19 mouse cellular contexts compared by ENCODE assay signal in genomic region chr1:54614963-54615362, GRCm38 (mm10). TPM values are rescaled to one million over a fixed set of nuclear protein-coding genes. Genes with fewer than 3 reads are reported as not detected.
A peak's percentile ranks its signal among the peaks of the same experiment; 100 is the strongest.
DNase-seq lines count a peak whose midpoint lies in the region; ATAC-seq and TF ChIP-seq lines count a peak whose summit lies in the region.
"Had no signal": no experiment of that assay in that cellular context is flagged by ENCODE, and none has a peak within 500 bp of the region (broad histone marks: within the 10 kb centered on the region; RNA-seq: fewer than 3 reads in every experiment).

No protein-coding gene starts in this region.

- no peak for TF ChIP-seq EP300 in lung, postnatal 0 days (IDR thresholded peaks at IDR 0.05)

- no peak overlapping the region for H3K27ac ChIP-seq in hindbrain, postnatal 0 days
- H3K27ac ChIP-seq in hindbrain, embryonic 16.5 days (ENCODE audit: low read depth, low read length) = no peak overlapping the region
- no peak overlapping the region for H3K27ac ChIP-seq in lung, postnatal 0 days (ENCODE audit: low read length)
- H3K27ac ChIP-seq: heart, embryonic 15.5 days; hindbrain, embryonic 13.5 days; limb, embryonic 13.5 days had no signal

- no peaks in the 10 kb centered on the region for H3K27me3 ChIP-seq in hindbrain, postnatal 0 days (ENCODE audit: insufficient read depth, low read length)
- no peaks in the 10 kb centered on the region for H3K27me3 ChIP-seq in hindbrain, embryonic 16.5 days (replicated peaks; ENCODE audit: control insufficient read depth, insufficient read depth, low read length)
- H3K27me3 ChIP-seq in lung, postnatal 0 days (replicated peaks; ENCODE audit: insufficient read depth, low read length) = no peaks in the 10 kb centered on the region
- H3K27me3 ChIP-seq: heart, embryonic 15.5 days; hindbrain, embryonic 13.5 days; limb, embryonic 13.5 days; megakaryocyte, embryonic 14.5 days had no signal

- H3K9me3 ChIP-seq in hindbrain, postnatal 0 days (ENCODE audit: low read length) = no peaks in the 10 kb centered on the region
- H3K9me3 ChIP-seq in hindbrain, embryonic 16.5 days (ENCODE audit: control insufficient read depth, low read length) = no peaks in the 10 kb centered on the region
- H3K9me3 ChIP-seq in lung, postnatal 0 days (ENCODE audit: low read length) = no peaks in the 10 kb centered on the region
- H3K9me3 ChIP-seq: G1E; heart, embryonic 15.5 days; hindbrain, embryonic 13.5 days; limb, embryonic 13.5 days had no signal

- 73% methylated on average over 6 of the region's 6 CpGs for WGBS in hindbrain, postnatal 0 days
- 78% methylated on average over 6 of the region's 6 CpGs for WGBS in hindbrain, embryonic 16.5 days
- 64% methylated on average over 6 of the region's 6 CpGs for WGBS in lung, postnatal 0 days

- no peak for ATAC-seq in hindbrain, postnatal 0 days
- no peak for ATAC-seq in hindbrain, embryonic 16.5 days
- ATAC-seq in lung, postnatal 0 days = no peak; the same call in 1 of the 2 replicates
- ATAC-seq: CD4-positive, CD25-positive, alpha-beta regulatory T cell, adult 4 months; midbrain, embryonic 16.5 days had no signal

- TF ChIP-seq CTCF in hindbrain, postnatal 0 days (IDR thresholded peaks at IDR 0.05; ENCODE audit: low read depth) = no peak
- no peak for TF ChIP-seq CTCF in lung, postnatal 0 days (IDR thresholded peaks at IDR 0.05)

- H3K4me1 ChIP-seq in hindbrain, postnatal 0 days (ENCODE audit: insufficient read depth, low read length) = no peaks in the 10 kb centered on the region
- no peaks in the 10 kb centered on the region for H3K4me1 ChIP-seq in hindbrain, embryonic 16.5 days (ENCODE audit: control insufficient read depth, insufficient read depth, low read depth, low read length)
- no peaks in the 10 kb centered on the region for H3K4me1 ChIP-seq in lung, postnatal 0 days (ENCODE audit: insufficient read depth, low read depth, low read length)
- H3K4me1 ChIP-seq: hindbrain, embryonic 13.5 days; limb, embryonic 13.5 days; megakaryocyte, embryonic 14.5 days had no signal

- H3K9ac ChIP-seq in hindbrain, postnatal 0 days (replicated peaks; ENCODE audit: low read length) = no peak overlapping the region
- no peak overlapping the region for H3K9ac ChIP-seq in hindbrain, embryonic 16.5 days (ENCODE audit: low read depth, low read length)
- no peak overlapping the region for H3K9ac ChIP-seq in lung, postnatal 0 days (replicated peaks; ENCODE audit: low read depth)
- H3K9ac ChIP-seq: heart, embryonic 15.5 days; hindbrain, embryonic 13.5 days; limb, embryonic 13.5 days had no signal

- no peak overlapping the region for H3K4me3 ChIP-seq in hindbrain, postnatal 0 days (ENCODE audit: low read length)
- H3K4me3 ChIP-seq in hindbrain, embryonic 16.5 days (ENCODE audit: low read length) = no peak overlapping the region
- H3K4me3 ChIP-seq in lung, postnatal 0 days (ENCODE audit: low read depth, low read length) = no peak overlapping the region
- H3K4me3 ChIP-seq: heart, embryonic 15.5 days; hindbrain, embryonic 13.5 days; limb, embryonic 13.5 days; megakaryocyte, embryonic 14.5 days had no signal

- H3K4me2 ChIP-seq in hindbrain, postnatal 0 days (ENCODE audit: low read depth, low read length) = no peak overlapping the region
- no peak overlapping the region for H3K4me2 ChIP-seq in hindbrain, embryonic 16.5 days (ENCODE audit: low read length)
- H3K4me2 ChIP-seq in lung, postnatal 0 days (replicated peaks; ENCODE audit: low read depth, low read length) = no peak overlapping the region
- H3K4me2 ChIP-seq: heart, embryonic 15.5 days; hindbrain, embryonic 13.5 days; limb, embryonic 13.5 days had no signal

- DNase-seq in hindbrain, postnatal 0 days (ENCODE audit: low spot score) = peak; percentile 12
- peak; percentile 50 for DNase-seq in NIH3T3 (ENCODE audit: low read depth)
- peak; percentile 11 for DNase-seq in brain, adult 2 months (ENCODE audit: low read depth, low spot score)
- peak; percentile 53 for DNase-seq in lung, postnatal 0 days (ENCODE audit: low spot score)
- DNase-seq in urinary bladder, postnatal 10 days (ENCODE audit: low spot score) = no peak
- DNase-seq in right cerebral cortex, postnatal 25 days = no peak
- DNase-seq: cerebellum, postnatal 10 days; heart, adult 11 months; kidney, adult 11 months; kidney, postnatal 10 days; thymus, postnatal 14 days had no signal

- H3K36me3 ChIP-seq in hindbrain, postnatal 0 days (ENCODE audit: insufficient read depth, low read length) = no peaks in the 10 kb centered on the region
- H3K36me3 ChIP-seq in hindbrain, embryonic 16.5 days (ENCODE audit: control insufficient read depth, insufficient read depth, low read length) = no peaks in the 10 kb centered on the region
- no peaks in the 10 kb centered on the region for H3K36me3 ChIP-seq in lung, postnatal 0 days (ENCODE audit: insufficient read depth, low read length)
- H3K36me3 ChIP-seq: G1E; heart, embryonic 15.5 days; hindbrain, embryonic 13.5 days; limb, embryonic 13.5 days had no signal

RNA-seq across cellular contexts. Expression of gene Pgap1, which starts 57.5 kb away (rescaled TPM):
- 83.0 and 108 TPM in 2 replicates for total RNA-seq in hindbrain, postnatal 0 days (2014; rRNA removed)
- 20.6 and 21.4 TPM in 2 replicates for polyA plus RNA-seq in hindbrain, postnatal 0 days (2015; fragmentation: Nextera tagmentation; extraction: Ambion mirVana)
- polyA plus RNA-seq in hindbrain, embryonic 16.5 days (2015; fragmentation: Nextera tagmentation; extraction: Ambion mirVana) = 20.7 and 21.0 TPM in 2 replicates
- polyA plus RNA-seq in lung, postnatal 0 days (2015; fragmentation: Nextera tagmentation; extraction: Ambion mirVana) = 2.0 and 2.5 TPM in 2 replicates
- polyA plus RNA-seq: G1E had no signal

Comparison
In these comparisons a context has a peak if more than half of its experiments do, and no peak if none do; other contexts are left out.
1. DNase-seq: peak in hindbrain, postnatal 0 days (single experiment), NIH3T3 (single experiment), brain, adult 2 months (single experiment) and lung, postnatal 0 days (single experiment); none in urinary bladder, postnatal 10 days (single experiment) and right cerebral cortex, postnatal 25 days (single experiment).